Mouse (Mus musculus) kidney, adult 2 months (tissue): ENCODE measurements around the gene Msi2.

Experiments used
- CTCF ChIP-seq: fragments of 200-500 bp; conservative IDR thresholded peaks from 2 replicates; pipeline ENCODE4 v1.5.1; 2011; ENCODE audit warnings: low read depth, mild to moderate bottlenecking, control low read depth, low read length, moderate library complexity, mixed read lengths; ENCODE audit not compliant: insufficient read depth, insufficient read length
- POLR2A ChIP-seq: fragments of 200-500 bp; IDR thresholded peaks from one replicate; pipeline ENCODE4 v1.6.1; 2011; ENCODE audit warnings: low read depth, low read length, control low read depth

DNA sequence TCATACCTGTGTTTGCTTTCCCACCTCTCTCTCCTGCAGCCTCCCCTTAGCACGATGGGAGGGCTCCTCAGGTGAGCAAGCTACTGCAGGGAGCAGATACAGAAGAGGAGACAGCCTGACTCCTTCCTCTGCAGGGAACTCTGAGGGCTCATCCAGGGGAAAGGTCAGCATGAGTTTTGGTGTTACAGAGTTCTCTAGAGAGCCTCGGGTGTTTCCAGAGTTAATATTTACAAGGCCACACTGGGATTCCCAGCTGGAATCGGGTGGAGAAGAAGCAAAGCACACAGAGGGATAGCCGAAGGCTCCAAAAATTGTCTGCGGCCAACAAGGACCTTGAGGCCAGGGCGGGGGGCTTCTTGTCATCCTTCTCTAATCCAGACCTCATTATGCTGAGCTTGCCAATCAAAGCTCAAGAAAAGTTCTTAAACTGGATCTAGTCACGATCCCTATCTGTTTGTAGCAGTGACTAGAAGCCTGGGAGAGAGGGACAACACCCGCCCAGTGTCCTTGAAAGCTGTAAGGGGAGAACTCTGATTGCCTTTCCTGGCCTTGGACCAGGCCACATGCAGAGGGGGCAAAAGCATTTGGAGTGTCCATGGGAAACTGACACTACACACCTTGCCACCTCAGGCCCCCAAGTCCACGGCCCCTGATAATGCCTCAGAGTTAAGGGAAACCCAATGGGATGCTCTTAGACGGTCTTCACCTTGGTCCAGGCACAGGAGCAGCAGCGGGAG, 56.7 kb downstream of the Msi2 start:
- TF ChIP-seq CTCF (no peak), POLR2A (no peak)
